Mouse (Mus musculus) liver, embryonic 16.5 days (tissue): ENCODE data around the gene Lrrn4cl. TPM values are rescaled to one million over a fixed set of nuclear protein-coding genes. Genes with fewer than 3 reads are reported as not detected.
A peak's percentile ranks its signal among the peaks of the same experiment; 100 is the strongest.
"Not testable (repeated sequence)": the region's sequence is repeated elsewhere in the genome, so short reads cannot be mapped to it uniquely, and the experiment has no call there.

ENCODE experiments used
- ATAC-seq: fragments of 200-750 bp; cut with Nextera tagmentation; 2 replicates; pipeline ENCODE4 v1.8.0; 2017; ENCODE audit warnings: low read depth, mild to moderate bottlenecking, moderate number of reproducible peaks, moderate library complexity
- H3K27ac ChIP-seq: fragments of 300-500 bp; sonication (generic); 2 replicates; pipeline ENCODE4 v1.5.1; 2014; ENCODE audit warnings: mild to moderate bottlenecking, low read length
- H3K27me3 ChIP-seq: fragments of 300-500 bp; sonication (generic); 2 replicates; pipeline ENCODE4 v1.6.1; 2014; ENCODE audit warnings: low read depth, low read length, mixed read lengths; ENCODE audit not compliant: control insufficient read depth, insufficient read depth
- H3K36me3 ChIP-seq: fragments of 300-500 bp; sonication (generic); 2 replicates; pipeline ENCODE4 v1.6.1; 2014; ENCODE audit warnings: mild to moderate bottlenecking; ENCODE audit not compliant: control insufficient read depth, insufficient read depth
- H3K4me1 ChIP-seq: fragments of 300-500 bp; sonication (generic); 2 replicates; pipeline ENCODE4 v1.6.1; 2014; ENCODE audit warnings: low read depth, low read length, mixed read lengths; ENCODE audit not compliant: control insufficient read depth
- H3K4me2 ChIP-seq: fragments of 300-500 bp; sonication (generic); 2 replicates; pipeline ENCODE4 v1.6.1; 2014; ENCODE audit warnings: low read depth, low read length, mixed read lengths
- H3K4me3 ChIP-seq: fragments of 300-500 bp; sonication (generic); 2 replicates; pipeline ENCODE4 v1.5.1; 2014; ENCODE audit warnings: low read depth, mild to moderate bottlenecking, low read length
- H3K9ac ChIP-seq: fragments of 300-500 bp; sonication (generic); 2 replicates; pipeline ENCODE4 v1.6.1; 2014; ENCODE audit warnings: low read depth, low read length
- H3K9me3 ChIP-seq: fragments of 300-500 bp; sonication (generic); replicated peaks from 2 replicates; pipeline ENCODE4 v1.6.1; 2016; ENCODE audit warnings: low read length; ENCODE audit not compliant: control insufficient read depth
- WGBS: fragments of 180-500 bp; shearing (Covaris S2); extraction: QIAGEN DNeasy Blood & Tissue Kit; methylation state at CpG from one replicate; pipeline ENCODE4 v1.1.7; 2014; ENCODE audit not compliant: insufficient replicate concordance; 5-methylcytosine and 5-hydroxymethylcytosine counted together
- polyA plus RNA-seq: library from polyadenylated mRNA; unstranded; fragments of >200 nt; fragmentation: Nextera tagmentation; extraction: Ambion mirVana; gene quantifications from 2 replicates; pipeline ENCODE4 v1.2.1, GENCODE M21; 2015

Gene Lrrn4cl
- polyA plus RNA-seq, 1 experiment from 2014 or later, result 0.35 TPM

DNA sequence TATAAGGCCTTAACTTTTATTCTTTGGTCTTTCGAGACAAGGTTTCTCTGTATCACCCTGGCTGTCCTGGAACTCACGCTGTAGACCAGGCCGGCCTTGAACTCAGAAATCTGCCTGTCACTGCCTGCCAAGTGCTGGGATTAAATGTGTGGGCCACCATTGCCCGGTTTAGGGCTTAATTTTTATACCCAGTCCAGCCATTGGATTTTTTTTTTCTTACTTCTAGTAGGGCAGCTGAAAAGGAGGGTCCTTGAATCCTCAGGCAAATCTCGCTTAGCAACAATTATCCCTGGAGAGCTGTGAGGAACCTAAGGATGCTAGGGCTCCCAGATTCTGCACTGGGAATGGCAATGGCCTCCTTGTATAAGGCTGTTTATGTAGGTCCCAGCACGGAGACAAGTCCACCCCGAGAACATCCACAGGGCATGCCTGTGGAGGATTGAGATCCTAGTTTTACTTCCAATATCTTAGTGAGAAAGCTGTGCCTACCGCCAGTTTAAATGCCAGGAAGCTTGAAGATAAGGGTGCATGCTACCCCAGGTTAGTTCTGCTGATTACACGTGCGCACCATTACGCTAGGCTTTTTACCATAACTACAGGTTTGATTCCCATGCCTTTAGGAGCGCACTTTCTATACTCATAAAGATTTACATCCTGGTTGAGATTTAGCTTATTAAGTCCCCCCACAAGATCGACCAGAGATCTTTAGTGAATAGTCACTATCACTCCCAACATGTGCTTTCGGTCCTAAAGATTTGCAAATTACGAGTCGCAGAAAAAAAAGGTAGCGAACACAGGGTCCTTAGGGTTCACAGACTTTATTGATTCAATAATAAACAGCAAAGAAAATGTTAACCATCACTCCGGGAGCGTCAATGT lies 37.3 kb downstream of the Lrrn4cl start:
- ATAC-seq, result no peak
- Histone ChIP-seq H3K4me1 (peaks cover 12% of the 10 kb centered on the region), H3K4me2 (peak overlapping the region; percentile 84), H3K27me3 (no peaks in the 10 kb centered on the region), H3K36me3 (no peaks in the 10 kb centered on the region), H3K27ac (peak overlapping the region; percentile 73), H3K4me3 (peak overlapping the region; percentile 86), H3K9me3 (no peaks in the 10 kb centered on the region), H3K9ac (peak overlapping the region; percentile 88)
- 11% methylated on average over 19 of the region's 19 CpGs for WGBS

DNA sequence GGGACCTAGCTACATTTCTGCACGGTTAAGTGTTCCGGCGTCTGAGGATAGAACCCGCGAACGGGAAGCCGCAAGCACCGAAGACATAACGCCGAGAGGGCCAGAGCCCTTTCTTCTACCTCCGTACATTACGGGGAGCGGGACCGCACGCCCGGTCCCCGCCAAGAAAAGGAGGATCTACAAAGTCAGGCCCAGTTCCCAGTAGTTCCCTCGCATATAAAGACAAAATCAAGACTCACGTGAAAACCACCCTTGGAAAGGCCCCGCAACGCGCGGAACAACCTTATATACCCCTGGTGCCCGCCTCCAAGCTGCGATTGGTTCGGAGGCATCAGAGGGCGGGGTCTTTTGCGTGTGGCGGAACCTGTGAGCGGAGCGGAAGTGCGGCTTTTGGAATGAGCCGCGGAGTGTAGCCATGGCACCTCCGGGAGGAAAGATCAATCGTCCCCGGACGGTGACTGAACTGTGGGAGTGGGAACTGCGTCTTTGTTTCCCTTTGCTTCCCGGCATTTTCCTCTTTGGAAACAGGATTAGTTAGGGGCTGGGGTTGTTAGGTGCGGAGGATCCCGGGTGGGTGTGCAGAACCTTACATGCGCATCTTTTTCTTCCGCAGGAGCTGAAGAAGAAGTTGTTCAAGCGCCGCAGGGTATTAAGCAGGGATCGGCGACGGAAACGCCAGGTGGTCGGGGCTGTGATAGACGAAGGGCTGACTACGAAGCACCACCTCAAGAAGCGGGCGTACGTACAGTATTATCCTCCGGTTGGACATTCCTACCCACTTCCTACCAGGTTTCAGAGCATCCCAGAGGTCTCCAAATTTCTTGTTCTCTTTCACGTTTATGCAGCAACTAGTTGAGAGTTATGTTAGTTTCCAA lies 38.2 kb downstream of the Lrrn4cl start, which contains the start of the genes 1810009A15Rik and Gm49416:
Gene 1810009A15Rik (plus strand): TSS at position 343 of the 875 bp plus-strand sequence.
Gene Gm49416 (plus strand): TSS at position 416 of the 875 bp plus-strand sequence.
- peak; percentile 93 for ATAC-seq
- no peaks in the 10 kb centered on the region for H3K9me3 ChIP-seq
- peaks cover 15% of the 10 kb centered on the region for H3K4me1 ChIP-seq
- peak within 1 kb of the TSS; percentile 86 for H3K4me3 ChIP-seq
- peak within 1 kb of the TSS; percentile 84 for H3K4me2 ChIP-seq
- no peaks in the 10 kb centered on the region for H3K36me3 ChIP-seq
- H3K27me3 ChIP-seq, result no peaks in the 10 kb centered on the region
- H3K27ac ChIP-seq, result peak within 1 kb of the TSS; percentile 85
- peak within 1 kb of the TSS; percentile 88 for H3K9ac ChIP-seq
- 1% methylated on average over 58 of the region's 58 CpGs for WGBS

- peaks cover 10% of the 10 kb centered on the region for H3K36me3 ChIP-seq
- H3K27me3 ChIP-seq, result no peaks in the 10 kb centered on the region
- peak within 1 kb of the TSS; percentile 98 for H3K9ac ChIP-seq
- peak within 1 kb of the TSS; percentile 73 for H3K4me2 ChIP-seq
- ATAC-seq, result peak; percentile 50
- peak within 1 kb of the TSS; percentile 93 for H3K27ac ChIP-seq
- H3K9me3 ChIP-seq, result no peaks in the 10 kb centered on the region
- peak within 1 kb of the TSS; percentile 83 for H3K4me3 ChIP-seq
- peaks cover 30% of the 10 kb centered on the region for H3K4me1 ChIP-seq
- WGBS, result under 1% methylated on average over 54 of the region's 54 CpGs
Measured at GRCm38 (mm10) chr19:8892829-8893766, 42.5 kb downstream of the Lrrn4cl start, which contains the start of gene Ints5. Gene Ints5, plus strand, starts transcription at chr19:8893005.

GRCm38 (mm10) chr19:8895397-8895960 lies 44.9 kb downstream of the Lrrn4cl start:
- Histone ChIP-seq H3K4me3 (no peak overlapping the region), H3K4me2 (no peak overlapping the region), H3K27me3 (no peaks in the 10 kb centered on the region), H3K4me1 (peaks cover 33% of the 10 kb centered on the region), H3K27ac (no peak overlapping the region), H3K9ac (no peak overlapping the region), H3K9me3 (no peaks in the 10 kb centered on the region), H3K36me3 (peaks cover 10% of the 10 kb centered on the region)
- no peak for ATAC-seq
- WGBS, result 86% methylated on average over 9 of the region's 9 CpGs

GRCm38 (mm10) chr19:8896231-8896630 lies 45.7 kb downstream of the Lrrn4cl start:
- 65% methylated on average over 5 of the region's 5 CpGs for WGBS
- H3K4me2 ChIP-seq, H3K27me3 ChIP-seq, ATAC-seq, H3K9ac ChIP-seq, H3K27ac ChIP-seq, H3K4me3 ChIP-seq, H3K9me3 ChIP-seq: not testable (repeated sequence)
- peaks cover 10% of the 10 kb centered on the region for H3K36me3 ChIP-seq
- peaks cover 33% of the 10 kb centered on the region for H3K4me1 ChIP-seq

DNA sequence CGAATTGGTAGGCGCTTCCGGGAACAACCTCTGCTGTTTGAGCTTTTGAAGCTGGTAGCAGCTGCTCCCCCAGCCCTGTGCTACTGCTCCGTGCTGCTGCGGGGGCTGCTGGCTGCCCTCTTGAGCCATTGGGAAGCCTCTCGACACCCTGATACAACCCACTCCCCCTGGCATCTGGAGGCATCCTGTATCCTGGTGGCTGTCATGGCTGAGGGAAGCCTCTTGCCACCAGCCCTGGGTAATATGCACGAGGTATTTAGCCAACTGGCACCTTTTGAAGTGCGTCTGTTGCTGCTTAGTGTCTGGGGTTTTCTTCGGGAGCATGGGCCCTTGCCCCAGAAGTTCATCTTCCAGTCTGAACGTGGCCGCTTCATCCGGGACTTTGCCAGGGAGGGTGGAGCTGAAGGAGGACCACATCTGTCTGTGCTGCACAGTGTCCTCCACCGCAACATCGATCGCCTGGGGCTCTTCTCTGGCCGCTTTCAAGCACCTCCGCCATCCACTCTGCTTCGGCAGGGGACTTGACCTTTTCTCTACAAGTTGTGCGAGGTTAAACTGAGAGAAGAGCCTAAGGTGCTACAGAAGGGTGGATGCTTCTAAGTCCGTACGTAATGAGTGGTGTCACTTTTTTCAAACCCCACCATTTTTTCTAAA lies 46.8 kb downstream of the Lrrn4cl start:
- peak overlapping the region; percentile 87 for H3K4me2 ChIP-seq
- 36% methylated on average over 21 of the region's 21 CpGs for WGBS
- peak overlapping the region; percentile 95 for H3K4me3 ChIP-seq
- H3K9ac ChIP-seq, result peak overlapping the region; percentile 66
- H3K27ac ChIP-seq, result peak overlapping the region; percentile 90
- not testable (repeated sequence) for H3K27me3 ChIP-seq, H3K9me3 ChIP-seq
- H3K36me3 ChIP-seq, result peaks cover 10% of the 10 kb centered on the region
- H3K4me1 ChIP-seq, result peaks cover 33% of the 10 kb centered on the region
- peak; percentile 24 for ATAC-seq

DNA sequence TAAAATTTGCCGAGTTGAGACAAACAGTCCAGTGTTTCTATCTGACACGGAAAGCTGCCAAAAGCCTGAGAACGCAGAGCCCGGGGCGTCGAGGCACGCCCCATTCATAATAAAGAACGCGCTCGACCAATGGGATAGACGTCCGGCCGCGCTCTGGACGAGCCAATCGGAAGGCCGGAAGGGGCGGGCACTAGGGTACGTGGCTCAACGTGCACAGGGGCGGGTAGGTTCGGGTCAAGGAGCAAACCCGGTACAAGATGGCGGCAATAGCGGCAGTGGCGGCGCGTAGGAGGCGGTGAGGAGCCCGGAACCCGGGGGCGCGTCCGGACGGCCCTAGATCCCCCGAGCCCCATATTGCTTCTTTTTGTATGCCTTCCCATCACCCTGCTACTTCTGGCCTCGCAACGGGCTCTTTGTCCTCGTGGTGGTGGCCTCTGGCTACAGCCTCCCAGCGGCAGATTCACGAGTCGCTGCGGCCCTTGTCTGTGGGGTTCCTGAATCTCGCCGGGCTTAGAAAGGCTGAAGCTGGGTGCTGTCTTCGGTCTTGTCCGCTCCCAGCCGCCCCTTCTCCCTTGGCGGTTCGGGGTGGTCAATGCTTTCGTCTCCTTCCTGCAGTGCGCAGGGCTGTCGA lies 47.4 kb downstream of the Lrrn4cl start, which contains the start of gene Ganab:
Gene Ganab (plus strand): TSS at position 207 of the 631 bp plus-strand sequence.
- H3K4me3 ChIP-seq, result peak within 1 kb of the TSS; percentile 95
- ATAC-seq, result peak; percentile 100
- H3K27me3 ChIP-seq, result no peaks in the 10 kb centered on the region
- peak within 1 kb of the TSS; percentile 98 for H3K9ac ChIP-seq
- peaks cover 33% of the 10 kb centered on the region for H3K4me1 ChIP-seq
- peaks cover 15% of the 10 kb centered on the region for H3K36me3 ChIP-seq
- H3K9me3 ChIP-seq, result no peaks in the 10 kb centered on the region
- peak within 1 kb of the TSS; percentile 92 for H3K27ac ChIP-seq
- under 1% methylated on average over 53 of the region's 53 CpGs for whole genome bisulfite sequencing
- peak within 1 kb of the TSS; percentile 88 for H3K4me2 ChIP-seq
